Mouse (Mus musculus) midbrain, postnatal 0 days (tissue): ENCODE measurements at regions not wholly inside any gene's neighbourhood (a gene's known extent, or its start where the extent isn't known, plus 50 kb on each side); places are given as distances from the start of the nearest gene placed in this dataset.

Experiments used
- ATAC-seq: fragments of 200-750 bp; cut with Nextera tagmentation; 2 replicates; pipeline ENCODE4 v1.8.0; 2017; ENCODE audit warnings: moderate number of reproducible peaks, mild to moderate bottlenecking, moderate TSS enrichment, moderate library complexity; ENCODE audit not compliant: low FRiP score
- DNase-seq: peaks from one replicate; pipeline ENCODE4 v3.0.0-alpha.2; 2015; ENCODE audit warnings: low spot score
- H3K27ac ChIP-seq: fragments of 300-500 bp; sonication (generic); 2 replicates; pipeline ENCODE4 v1.5.1; 2014; ENCODE audit warnings: low read depth, mild to moderate bottlenecking, low read length, mixed read lengths
- H3K27me3 ChIP-seq: fragments of 300-500 bp; sonication (generic); 2 replicates; pipeline ENCODE4 v1.6.1; 2014; ENCODE audit warnings: low read length, control low read depth, mixed read lengths; ENCODE audit not compliant: insufficient read depth
- H3K36me3 ChIP-seq: fragments of 300-500 bp; sonication (generic); 2 replicates; pipeline ENCODE4 v1.6.1; 2014; ENCODE audit warnings: low read length, control low read depth, mixed read lengths; ENCODE audit not compliant: insufficient read depth
- H3K4me1 ChIP-seq: fragments of 300-500 bp; sonication (generic); 2 replicates; pipeline ENCODE4 v1.6.1; 2014; ENCODE audit warnings: mild to moderate bottlenecking, control low read depth, antibody characterized with exemption, low read length, mixed read lengths; ENCODE audit not compliant: insufficient read depth
- H3K4me2 ChIP-seq: fragments of 300-500 bp; sonication (generic); 2 replicates; pipeline ENCODE4 v1.6.1; 2014; ENCODE audit warnings: low read depth, mild to moderate bottlenecking, low read length, mixed read lengths; ENCODE audit not compliant: poor library complexity, severe bottlenecking
- H3K4me3 ChIP-seq: fragments of 300-500 bp; sonication (generic); 2 replicates; pipeline ENCODE4 v1.5.1; 2014; ENCODE audit warnings: low read depth, mild to moderate bottlenecking, low read length, moderate library complexity
- H3K9ac ChIP-seq: fragments of 300-500 bp; sonication (generic); replicated peaks from 2 replicates; pipeline ENCODE4 v1.6.1; 2014; ENCODE audit warnings: mild to moderate bottlenecking, low read length, moderate library complexity, mixed read lengths; ENCODE audit not compliant: poor library complexity, severe bottlenecking
- H3K9me3 ChIP-seq: fragments of 300-500 bp; sonication (generic); 2 replicates; pipeline ENCODE4 v1.6.1; 2016; ENCODE audit warnings: low read length, control low read depth
- CTCF ChIP-seq: IDR thresholded peaks from 2 replicates; pipeline ENCODE4 v1.5.1; 2016; ENCODE audit warnings: antibody characterized with exemption, mild to moderate bottlenecking
- WGBS: fragments of 180-500 bp; shearing (Covaris S2); extraction: QIAGEN DNeasy Blood & Tissue Kit; methylation state at CpG from one replicate; pipeline ENCODE4 v1.1.7; 2014; 5-methylcytosine and 5-hydroxymethylcytosine counted together

DNA sequence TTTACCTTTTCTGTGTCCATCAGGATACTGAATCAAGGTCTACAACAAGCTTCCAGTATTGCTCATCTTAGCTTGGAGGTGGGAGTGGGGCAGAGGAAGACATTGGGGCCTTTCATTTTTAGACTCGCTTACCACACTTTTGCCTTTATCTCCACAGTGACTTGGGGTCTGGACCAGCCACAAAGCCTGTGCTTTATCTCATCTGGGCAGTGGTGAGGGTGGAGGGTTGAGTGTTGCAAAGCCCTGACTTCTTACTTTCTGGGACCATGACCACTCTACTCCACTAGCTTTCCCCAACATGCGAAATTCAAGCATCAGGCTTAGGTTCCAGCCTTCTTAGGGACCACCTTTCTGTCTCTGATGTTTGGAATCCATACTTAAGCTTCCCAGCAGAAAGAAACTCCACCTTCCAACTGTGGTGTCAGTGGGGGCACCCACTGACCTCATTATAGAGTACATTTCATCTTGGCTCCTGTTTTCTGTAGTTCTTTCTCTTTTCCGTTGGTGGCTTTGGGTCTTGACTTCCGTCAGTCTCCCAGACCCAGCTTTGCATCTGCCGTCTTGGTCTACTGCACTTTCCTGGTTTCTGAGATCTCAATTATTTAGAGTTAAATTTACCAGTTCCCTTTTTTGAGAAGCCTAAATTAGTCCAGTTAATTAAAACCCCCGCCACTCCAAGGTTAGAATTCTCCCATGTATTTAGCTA is 80.5 kb downstream of the Gm815 start:
- ATAC-seq (no peak), DNase-seq (no peak)
- Histone ChIP-seq H3K4me1 (no peaks in the 10 kb centered on the region), H3K4me3 (no peak overlapping the region), H3K9me3 (no peaks in the 10 kb centered on the region), H3K27me3 (no peaks in the 10 kb centered on the region), H3K9ac (no peak overlapping the region), H3K27ac (no peak overlapping the region), H3K36me3 (no peaks in the 10 kb centered on the region), H3K4me2 (no peak overlapping the region)
- WGBS = 93% methylated on average over 6 of the region's 6 CpGs
- TF ChIP-seq CTCF = no peak

GRCm38 (mm10) chr19:26973058-26973457 is 87.4 kb downstream of the Gm815 start:
- TF ChIP-seq CTCF = peak; percentile 73
- H3K27me3 ChIP-seq = no peaks in the 10 kb centered on the region
- DNase-seq (peak; percentile 64), ATAC-seq (no peak)
- H3K27ac ChIP-seq = no peak overlapping the region
- H3K36me3 ChIP-seq = no peaks in the 10 kb centered on the region
- H3K9me3 ChIP-seq = no peaks in the 10 kb centered on the region
- WGBS = 55% methylated on average over 1 of the region's 1 CpGs
- H3K4me3 ChIP-seq = no peak overlapping the region
- H3K4me2 ChIP-seq = no peak overlapping the region
- no peak overlapping the region for H3K9ac ChIP-seq
- 0 out of 2 replicates have a peak, but pooled peaks cover 6% of the 10 kb centered on the region for H3K4me1 ChIP-seq

GRCm38 (mm10) chr19:26973773-26974548 is 88.3 kb downstream of the Gm815 start:
- H3K4me1 ChIP-seq = 0 out of 2 replicates have a peak, but pooled peaks cover 10% of the 10 kb centered on the region

DNA sequence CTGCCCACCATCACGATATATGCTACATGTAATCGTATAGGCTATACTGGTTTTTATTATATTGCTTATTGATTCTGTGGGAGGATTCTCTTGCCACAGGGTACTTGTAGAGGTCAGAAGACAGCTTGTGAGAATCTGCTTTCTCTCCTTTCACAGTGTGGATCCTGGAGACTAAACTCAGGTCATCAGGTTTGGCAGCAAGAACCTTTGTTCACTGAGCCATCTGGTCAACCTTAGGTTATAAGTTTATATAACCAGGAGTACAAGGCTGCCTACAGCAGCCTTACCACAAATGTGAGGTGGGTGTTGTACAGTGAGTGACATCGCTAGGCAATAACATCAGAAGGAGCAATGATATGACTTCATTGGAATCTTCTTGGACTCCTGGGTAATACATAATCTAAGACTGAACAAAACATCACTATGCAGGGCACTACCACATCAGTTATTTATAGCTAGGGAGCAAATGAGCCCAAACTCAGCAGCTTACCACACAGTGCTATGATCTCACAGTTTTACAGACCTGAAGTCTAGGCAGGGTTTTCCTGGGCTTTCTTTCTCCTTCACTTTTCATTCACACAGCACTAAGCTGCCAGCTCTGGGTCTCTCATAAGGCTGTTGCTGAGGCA is 89.0 kb downstream of the Gm815 start:
- H3K36me3 ChIP-seq = no peaks in the 10 kb centered on the region
- H3K4me3 ChIP-seq = no peak overlapping the region
- H3K4me2 ChIP-seq = no peak overlapping the region
- H3K9me3 ChIP-seq = no peaks in the 10 kb centered on the region
- no peak overlapping the region for H3K9ac ChIP-seq
- H3K27ac ChIP-seq = no peak overlapping the region
- H3K27me3 ChIP-seq = no peaks in the 10 kb centered on the region
- 0 out of 2 replicates have a peak, but pooled peaks cover 10% of the 10 kb centered on the region for H3K4me1 ChIP-seq
- no peak for TF ChIP-seq CTCF
- no peak for DNase-seq
- WGBS = 98% methylated on average over 3 of the region's 3 CpGs
- ATAC-seq = no peak

More at GRCm38 (mm10) chr19:26973773-26974548, 88.3 kb downstream of the Gm815 start:
- DNase-seq = no peak
- WGBS = 80% methylated on average over 6 of the region's 6 CpGs
- no peaks in the 10 kb centered on the region for H3K9me3 ChIP-seq
- H3K36me3 ChIP-seq = no peaks in the 10 kb centered on the region
- no peak for TF ChIP-seq CTCF
- H3K4me2 ChIP-seq = no peak overlapping the region
- H3K27me3 ChIP-seq = no peaks in the 10 kb centered on the region
- no peak overlapping the region for H3K4me3 ChIP-seq
- no peak for ATAC-seq
- no peak overlapping the region for H3K9ac ChIP-seq
- H3K27ac ChIP-seq = no peak overlapping the region

DNA sequence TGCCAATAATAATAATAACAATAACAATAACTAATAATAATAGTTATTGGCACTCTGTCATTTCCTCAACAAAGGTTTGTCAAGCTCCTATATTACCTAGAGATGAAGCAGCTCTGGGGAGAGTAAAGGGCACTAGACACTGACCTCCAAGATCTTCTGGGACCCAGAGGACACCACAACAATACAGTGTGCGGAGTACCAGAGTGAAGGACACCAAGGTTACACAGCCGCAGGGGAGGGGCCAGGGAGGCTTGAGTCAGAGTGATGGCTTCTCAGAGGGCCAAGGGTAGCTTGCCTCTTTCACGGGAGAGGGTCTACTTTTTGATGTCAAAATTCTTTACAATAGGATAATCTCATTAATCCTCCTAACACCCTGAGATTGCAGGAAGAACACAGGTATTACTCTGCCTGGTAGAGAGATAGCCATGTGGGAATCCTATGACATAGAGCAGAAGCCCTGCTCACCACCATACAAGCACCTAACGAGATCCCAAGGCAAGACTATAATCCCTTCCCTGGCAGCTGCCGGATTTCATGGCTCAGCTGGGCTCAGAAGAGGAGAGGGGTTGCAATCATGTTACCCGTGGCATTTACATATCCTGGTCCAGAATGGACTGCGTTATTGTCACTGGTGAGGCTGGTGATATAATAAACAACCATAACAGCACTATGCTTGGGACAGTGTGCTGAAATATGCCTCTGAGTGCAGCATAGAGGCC is 91.1 kb downstream of the Gm815 start:
- Histone ChIP-seq H3K27me3 (no peaks in the 10 kb centered on the region), H3K9ac (no peak overlapping the region), H3K4me1 (0 out of 2 replicates have a peak, but pooled peaks cover 10% of the 10 kb centered on the region), H3K4me2 (no peak overlapping the region), H3K36me3 (no peaks in the 10 kb centered on the region), H3K4me3 (no peak overlapping the region), H3K9me3 (no peaks in the 10 kb centered on the region), H3K27ac (no peak overlapping the region)
- DNase-seq (peak; percentile 22), ATAC-seq (no peak)
- TF ChIP-seq CTCF = no peak
- WGBS = 31% methylated on average over 7 of the region's 7 CpGs
